ENCODE assay signal across 7 mouse cellular contexts in genomic region chr4:53600462-53600861, GRCm38 (mm10). TPM values are rescaled to one million over a fixed set of nuclear protein-coding genes. Genes with fewer than 3 reads are reported as not detected.
DNase-seq lines count a peak whose midpoint lies in the region; ATAC-seq and TF ChIP-seq lines count a peak whose summit lies in the region.

No protein-coding gene starts in this region.

- no peak overlapping the region for H3K27ac ChIP-seq in intestine, postnatal 0 days (ENCODE audit: low read depth, low read length)
- H3K27ac ChIP-seq in intestine, embryonic 16.5 days (ENCODE audit: low read length): no peak overlapping the region
- H3K27ac ChIP-seq in CH12.LX (ENCODE audit: insufficient read depth, low read depth): no peak overlapping the region

- TF ChIP-seq RAD21 in CH12.LX (IDR thresholded peaks at IDR 0.05; ENCODE audit: low read depth, low read length): peak; percentile 84

- H3K4me3 ChIP-seq in intestine, postnatal 0 days (ENCODE audit: low read depth, low read length): no peak overlapping the region
- no peak overlapping the region for H3K4me3 ChIP-seq in intestine, embryonic 16.5 days (ENCODE audit: low read length)
- H3K4me3 ChIP-seq in CH12.LX (replicated peaks in 1 of 3; ENCODE audit: low read depth in 2 of 3, low read length in 2 of 3, poor library complexity in 1 of 3): no peak overlapping the region

- no peaks in the 10 kb centered on the region for H3K79me2 ChIP-seq in CH12.LX (replicated peaks; ENCODE audit: control insufficient read depth, extremely low read depth, insufficient read depth, poor library complexity, severe bottlenecking)

- in situ Hi-C loops in CH12.LX (cut with MboI; ENCODE audit: low pct_ligation_motif_present, low pct_unique_long_range_greater_than_20kb, low sequenced_read_pairs): no loop called here

- ATAC-seq in intestine, postnatal 0 days: peak; percentile 56; the same call in 1 of the 2 replicates
- no peak for ATAC-seq in intestine, embryonic 16.5 days
- peak; percentile 32 for ATAC-seq in inflammation-experienced regulatory T-cells, adult 6 months

- peak; percentile 95 for TF ChIP-seq CTCF in intestine, postnatal 0 days (IDR thresholded peaks at IDR 0.05; ENCODE audit: low read depth)
- peak; percentile 74 to 100 for TF ChIP-seq CTCF in CH12.LX (conservative IDR thresholded peaks at IDR 0.05 in 1 of 2, IDR thresholded peaks at IDR 0.05 in 1 of 2; ENCODE audit: low read depth in 2 of 2, low read length in 2 of 2)

- DNase-seq in CH12.LX (ENCODE audit: extremely low read depth) (peak; percentile 71), R1 (ENCODE audit: low read depth, low spot score) (peak; percentile 90)
- DNase-seq in cerebellum, adult 18-20 months: no peak
- DNase-seq in left cerebral cortex, adult 11 months (ENCODE audit: low spot score): no peak

- no peaks in the 10 kb centered on the region for H3K36me3 ChIP-seq in intestine, postnatal 0 days (ENCODE audit: control insufficient read depth, insufficient read depth)
- H3K36me3 ChIP-seq in intestine, embryonic 16.5 days (ENCODE audit: control insufficient read depth, insufficient read depth, low read length): no peaks in the 10 kb centered on the region
- H3K36me3 ChIP-seq in CH12.LX (replicated peaks in 1 of 2; ENCODE audit: control insufficient read depth in 1 of 2, insufficient read depth in 1 of 2, low read length in 1 of 2): no peaks in the 10 kb centered on the region

- no peaks in the 10 kb centered on the region; the same call in 1 of the 2 replicates for H3K4me1 ChIP-seq in intestine, postnatal 0 days (replicated peaks; ENCODE audit: control insufficient read depth, insufficient read depth, low read length)
- 0 out of 2 replicates have a peak, but pooled peaks cover 3% of the 10 kb centered on the region for H3K4me1 ChIP-seq in intestine, embryonic 16.5 days (ENCODE audit: control insufficient read depth, insufficient read depth, low read length)
- H3K4me1 ChIP-seq in CH12.LX (ENCODE audit: control insufficient read depth in 1 of 2, insufficient read depth in 2 of 2): no peaks in the 10 kb centered on the region

- H3K9ac ChIP-seq in intestine, postnatal 0 days (ENCODE audit: low read depth, low read length): no peak overlapping the region
- no peak overlapping the region for H3K9ac ChIP-seq in intestine, embryonic 16.5 days (ENCODE audit: low read depth, low read length)
- H3K9ac ChIP-seq in CH12.LX (ENCODE audit: insufficient read depth, low read depth): no peak overlapping the region

- no peaks in the 10 kb centered on the region for H3K27me3 ChIP-seq in intestine, postnatal 0 days (replicated peaks; ENCODE audit: control insufficient read depth, insufficient read depth, low read length)
- no peaks in the 10 kb centered on the region for H3K27me3 ChIP-seq in intestine, embryonic 16.5 days (replicated peaks; ENCODE audit: control insufficient read depth, insufficient read depth, low read length)
- H3K27me3 ChIP-seq in CH12.LX (replicated peaks): no peaks in the 10 kb centered on the region

- 51% methylated on average over 6 of the region's 6 CpGs for WGBS in intestine, postnatal 0 days
- WGBS in intestine, embryonic 16.5 days: 53% methylated on average over 6 of the region's 6 CpGs

- no peak overlapping the region for H3K4me2 ChIP-seq in intestine, postnatal 0 days (replicated peaks; ENCODE audit: low read depth)
- H3K4me2 ChIP-seq in intestine, embryonic 16.5 days (ENCODE audit: low read depth, low read length): no peak overlapping the region
- no peak overlapping the region for H3K4me2 ChIP-seq in CH12.LX (ENCODE audit: insufficient read depth, low read depth, poor library complexity, severe bottlenecking)

- no peak for TF ChIP-seq EP300 in CH12.LX (IDR thresholded peaks at IDR 0.05; ENCODE audit: low read length)

- dilution Hi-C loops in CH12.LX (cut with MboI; ENCODE audit: extremely low pct_ligation_motif_present, extremely low pct_unique_long_range_greater_than_20kb, low sequenced_read_pairs): no loop called here

- TF ChIP-seq POLR2A in CH12.LX (IDR thresholded peaks at IDR 0.05; ENCODE audit: low read depth, low read length): no peak

- no peaks in the 10 kb centered on the region for H3K9me3 ChIP-seq in intestine, postnatal 0 days (ENCODE audit: control insufficient read depth)
- no peaks in the 10 kb centered on the region for H3K9me3 ChIP-seq in intestine, embryonic 16.5 days (ENCODE audit: control insufficient read depth, low read length)
- no peaks in the 10 kb centered on the region for H3K9me3 ChIP-seq in CH12.LX (replicated peaks; ENCODE audit: low read length)

TF ChIP-seq in CH12.LX, 34 proteins besides CTCF, POLR2A, EP300 and RAD21:
- TF ChIP-seq MAX (IDR thresholded peaks at IDR 0.05; ENCODE audit: low read length) (no peak), ETS1 (conservative IDR thresholded peaks at IDR 0.05; ENCODE audit: low read depth, low read length) (no peak), CHD2 (IDR thresholded peaks at IDR 0.05; ENCODE audit: low read length) (no peak), JUN (IDR thresholded peaks at IDR 0.05; ENCODE audit: insufficient read depth, low read depth, low read length) (no peak), NELFE (IDR thresholded peaks at IDR 0.05; ENCODE audit: low read depth, low read length) (peak; percentile 75; the same call in 1 of the 2 replicates), E2F4 (IDR thresholded peaks at IDR 0.05; ENCODE audit: insufficient replicate concordance, low read depth, low read length) (no peak), ZC3H11A (IDR thresholded peaks at IDR 0.05; ENCODE audit: low read depth, low read length) (peak; percentile 9; the same call in 1 of the 2 replicates), SMC3 (IDR thresholded peaks at IDR 0.05; ENCODE audit: low read depth, low read length) (peak; percentile 83), MAFK (IDR thresholded peaks at IDR 0.05; ENCODE audit: insufficient replicate concordance, low read length) (no peak)

RNA-seq across cellular contexts. Expression of gene Fsd1l, which starts 30.8 kb away (rescaled TPM):
- 5.4 and 6.8 TPM in 2 replicates for polyA plus RNA-seq in intestine, postnatal 0 days (2015; fragmentation: Nextera tagmentation; extraction: Ambion mirVana)
- polyA plus RNA-seq in intestine, embryonic 16.5 days (2015; fragmentation: Nextera tagmentation; extraction: Ambion mirVana): 9.2 and 12.4 TPM in 2 replicates
- total RNA-seq in CH12.LX (2012; rRNA removed): 0.25 and 0.38 TPM in 2 replicates
- total RNA-seq in CH12.LX (2014; rRNA removed): 0.26 and 0.45 TPM in 2 replicates
- polyA plus RNA-seq in CH12.LX (2012; ENCODE audit: insufficient read length, low read depth): 0.39 and 0.42 TPM in 2 replicates
- 10 to 100 TPM in 1 of 3 experiments, 1 to 10 TPM in 2; 3.8 to 12.0 (median 7.0) TPM for polyA plus RNA-seq in inflammation-experienced regulatory T-cells, adult 6 months (2017; shearing (Covaris generic))

Comparison
In these comparisons a context has a peak if more than half of its experiments do, and no peak if none do; other contexts are left out.
1. DNase-seq: peak in CH12.LX (single experiment) and R1 (single experiment); none in cerebellum, adult 18-20 months (0 of 2) and left cerebral cortex, adult 11 months (single experiment).